Mouse (Mus musculus): ENCODE results near the gene Slc17a6.
A peak's percentile ranks its signal among the peaks of the same experiment; 100 is the strongest.
"Not testable (repeated sequence)": the region's sequence is repeated elsewhere in the genome, so short reads cannot be mapped to it uniquely, and the experiment has no call there.

Slc17a6 gene

GRCm38 (mm10) chr7:51693539-51694217, 71.9 kb downstream of the Slc17a6 start:
- DNase-seq (ENCODE audit: low read depth, low spot score), result no peak

DNA sequence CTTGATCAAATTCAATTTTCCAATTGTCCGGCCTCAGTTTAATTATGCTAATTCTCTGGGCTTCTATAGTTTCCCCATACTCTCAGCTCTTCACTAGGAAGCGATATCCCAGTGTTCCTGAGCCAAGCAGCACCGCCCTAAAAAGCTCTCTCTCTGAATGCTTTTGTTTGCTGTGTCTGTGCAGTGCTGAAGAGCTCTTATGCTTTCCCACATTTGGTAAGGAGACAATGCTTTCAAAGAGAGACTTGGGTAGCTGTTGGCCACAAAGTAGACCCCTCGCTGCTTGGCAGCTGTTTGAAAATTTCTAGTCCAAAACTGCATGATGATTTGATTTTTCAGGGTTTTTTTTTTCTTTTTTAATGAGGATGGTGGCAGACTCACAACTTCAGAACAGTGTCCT, 72.6 kb downstream of the Slc17a6 start:
- DNase-seq (ENCODE audit: low read depth, low spot score), result peak; percentile 32

GRCm38 (mm10) chr7:51709508-51709907, 87.7 kb downstream of the Slc17a6 start:
- DNase-seq (ENCODE audit: low read depth, low spot score), result no peak

DNA sequence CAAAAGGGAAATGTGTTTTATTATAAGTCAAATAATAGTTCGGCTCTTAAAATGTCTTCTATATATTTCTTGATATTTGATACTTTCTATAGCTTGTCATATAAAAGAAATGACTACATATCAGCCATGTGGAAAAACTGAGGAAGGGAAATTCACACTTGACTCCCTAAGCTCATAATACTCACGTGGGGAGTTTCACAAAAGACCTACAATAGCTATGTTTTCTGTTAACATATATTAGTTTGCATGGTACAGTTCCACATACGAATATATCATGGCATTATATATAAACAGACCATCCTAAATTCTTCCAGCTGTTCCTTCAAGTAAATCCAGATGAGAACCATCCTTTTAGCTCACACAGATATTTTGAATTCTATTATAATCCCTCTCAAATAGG, 88.5 kb downstream of the Slc17a6 start:
- not testable (repeated sequence) for DNase-seq (ENCODE audit: low read depth, low spot score)

GRCm38 (mm10) chr7:51715771-51716170, 94.0 kb downstream of the Slc17a6 start:
- DNase-seq (ENCODE audit: low read depth, low spot score), result no peak
